Mouse (Mus musculus): ENCODE data around the gene Pwwp2b. TPM values are rescaled to one million over a fixed set of nuclear protein-coding genes. Genes with fewer than 3 reads are reported as not detected.

Gene Pwwp2b
- total RNA-seq, 2 experiments from 2014 or later = 28.9 to 31.4 TPM

Other genes with a start within 250 kb of the Pwwp2b start
- gene Dpysl4, start 162.5 kb upstream of the Pwwp2b start, total RNA-seq (2021) = 10 to 100 TPM; 63.9 to 72.4 TPM
- 1 to 10 TPM; 6.1 to 6.8 TPM for gene Lrrc27, start 35.5 kb upstream of the Pwwp2b start, total RNA-seq (2021)
- gene Stk32c, start 35.2 kb upstream of the Pwwp2b start, total RNA-seq (2021) = 100 to 1,000 TPM in 1 of 2 experiments, 10 to 100 TPM in 1; 92.1 to 104 TPM
- 10 to 100 TPM; 36.2 to 41.1 TPM for gene Inpp5a, start 140.6 kb downstream of the Pwwp2b start, total RNA-seq (2021)